Mouse (Mus musculus) ES-Bruce4 (cell line): Measurements from ENCODE around the gene Dnah17.

Experiments
- CTCF ChIP-seq: IDR thresholded peaks from one replicate; pipeline ENCODE4 v1.8.1; 2011; ENCODE audit warnings: low read depth, low read length
- POLR2A ChIP-seq: IDR thresholded peaks from one replicate; pipeline ENCODE4 v1.8.1; 2011; ENCODE audit warnings: low read length; ENCODE audit not compliant: insufficient read depth

DNA sequence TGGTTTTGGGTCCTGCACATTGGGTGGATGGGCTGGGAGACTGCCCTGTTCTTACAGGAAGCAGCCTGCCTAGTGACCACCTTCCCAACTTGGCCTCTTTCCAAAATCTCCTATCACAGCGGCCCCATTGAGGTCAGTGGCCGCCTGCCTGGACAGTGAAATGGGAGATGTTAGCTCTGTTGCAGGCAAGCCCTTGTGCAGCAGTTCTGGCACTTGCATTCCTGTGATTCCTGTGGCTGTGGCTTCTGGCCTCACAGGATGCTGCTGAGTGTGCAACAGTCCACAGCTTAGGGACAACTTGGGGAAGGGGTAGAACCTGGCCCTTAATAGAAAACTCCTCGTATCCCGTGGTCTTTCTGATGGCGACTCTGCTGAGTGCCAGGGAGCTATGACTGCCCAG lies 126.7 kb downstream of the Dnah17 start:
- no peak for TF ChIP-seq CTCF
- no peak for TF ChIP-seq POLR2A
